Mouse (Mus musculus) right cerebral cortex, adult 18-20 months (tissue): ENCODE data around the gene Mgea5.
A peak's percentile ranks its signal among the peaks of the same experiment; 100 is the strongest.
"Not testable (repeated sequence)": the region's sequence is repeated elsewhere in the genome, so short reads cannot be mapped to it uniquely, and the experiment has no call there.

Experiments used
- DNase-seq: peaks from one replicate; pipeline ENCODE4 v3.0.0; 2022; ENCODE audit warnings: mixed read lengths

Mgea5 gene

DNA sequence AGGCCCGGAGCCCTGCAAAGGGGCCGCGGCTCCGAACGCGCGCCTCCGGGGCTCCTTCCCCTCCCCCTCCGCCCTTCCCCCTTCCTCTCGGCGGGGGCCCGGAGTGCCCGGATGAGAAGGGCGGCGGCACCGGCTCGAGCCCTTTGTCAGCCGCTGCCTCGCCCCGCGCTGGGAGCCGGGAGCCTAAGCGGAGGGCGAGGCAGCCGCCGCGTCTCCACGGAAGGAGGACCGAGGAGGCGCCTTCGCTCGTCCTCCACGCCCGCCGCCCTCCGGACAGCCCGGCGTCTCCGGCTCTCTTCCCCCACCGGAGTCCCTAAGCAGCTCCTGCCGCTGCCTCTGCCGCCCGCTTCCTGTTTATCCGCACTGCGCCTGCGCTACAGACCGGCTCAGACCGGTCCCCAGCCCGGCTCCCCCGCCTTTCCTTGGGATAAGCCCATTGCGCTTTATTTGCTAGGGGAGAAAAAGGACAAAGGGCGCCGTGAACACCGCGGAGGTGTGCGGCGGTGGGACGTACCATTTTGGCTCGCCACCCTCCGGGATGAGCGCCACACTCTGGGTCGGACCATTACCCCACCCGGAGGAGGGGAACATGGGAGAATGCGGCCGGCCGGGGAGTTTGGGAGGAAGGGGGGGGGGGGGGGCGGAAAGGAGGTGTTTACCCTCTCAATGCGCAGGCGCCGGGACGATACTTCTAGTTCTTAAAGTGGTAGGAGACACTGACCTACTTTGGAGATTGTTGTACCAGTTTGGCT lies at the start of gene Mgea5:
Gene Mgea5 (minus strand): TSS at position 657 of the 752 bp plus-strand sequence.
- DNase-seq: peak; percentile 99

DNA sequence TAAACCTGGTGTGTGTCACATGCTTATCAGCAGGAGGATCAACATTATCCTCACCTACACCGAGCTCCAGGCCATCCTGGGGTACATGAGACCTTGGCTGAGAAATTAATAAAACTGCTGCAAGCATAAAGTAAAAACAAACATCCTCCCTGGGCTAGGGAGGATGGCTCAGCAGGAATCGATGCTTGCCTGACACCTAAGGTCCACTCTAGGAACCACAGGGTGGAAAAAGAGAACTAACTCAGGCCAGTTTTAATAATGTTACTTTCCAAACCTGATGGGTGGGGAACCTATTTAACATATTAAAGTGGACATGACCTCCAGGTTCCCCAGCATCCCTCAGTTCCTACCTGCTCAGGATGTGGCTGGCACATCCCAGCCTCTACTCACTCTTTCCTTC lies 47.0 kb upstream of the Mgea5 start:
- no peak for DNase-seq

DNA sequence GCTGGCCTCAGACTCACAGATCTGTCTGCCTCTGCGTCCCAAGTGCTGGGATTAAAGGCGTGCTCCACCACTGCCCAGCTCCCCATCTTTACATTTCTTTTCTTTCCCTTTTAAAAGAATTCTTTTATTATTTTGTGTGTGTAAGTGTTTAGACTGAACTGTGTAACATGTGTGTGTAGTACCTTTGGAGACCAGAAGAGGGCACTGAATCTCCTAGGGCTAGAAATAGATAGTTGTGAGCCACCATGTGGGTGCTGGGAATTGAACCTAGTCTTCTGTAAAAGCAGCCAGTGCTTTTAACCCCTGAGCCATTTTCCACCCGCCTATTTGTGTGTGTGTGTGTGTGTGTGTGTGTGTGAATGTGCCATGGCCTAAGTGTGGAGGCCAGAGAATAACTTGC lies 44.1 kb upstream of the Mgea5 start:
- no peak for DNase-seq

DNA sequence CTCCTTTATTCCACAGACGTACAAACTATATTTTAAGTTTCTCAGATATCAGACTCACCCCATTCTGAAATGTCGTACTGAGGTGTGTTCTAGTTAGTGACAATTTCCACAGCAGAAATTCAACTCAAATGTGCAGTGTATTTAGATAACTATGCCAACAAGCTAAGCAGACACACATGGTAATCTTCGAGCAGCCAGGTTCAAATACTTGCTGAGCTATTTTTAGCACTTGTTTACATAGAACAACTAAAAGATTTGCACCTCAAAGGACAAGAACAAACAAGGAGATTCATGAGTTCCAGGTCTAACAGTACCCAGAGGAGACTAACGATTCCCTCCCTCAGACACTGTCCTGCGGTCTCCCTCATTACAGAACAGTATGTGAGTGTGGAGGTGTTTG lies 43.5 kb upstream of the Mgea5 start:
- no peak for DNase-seq

DNA sequence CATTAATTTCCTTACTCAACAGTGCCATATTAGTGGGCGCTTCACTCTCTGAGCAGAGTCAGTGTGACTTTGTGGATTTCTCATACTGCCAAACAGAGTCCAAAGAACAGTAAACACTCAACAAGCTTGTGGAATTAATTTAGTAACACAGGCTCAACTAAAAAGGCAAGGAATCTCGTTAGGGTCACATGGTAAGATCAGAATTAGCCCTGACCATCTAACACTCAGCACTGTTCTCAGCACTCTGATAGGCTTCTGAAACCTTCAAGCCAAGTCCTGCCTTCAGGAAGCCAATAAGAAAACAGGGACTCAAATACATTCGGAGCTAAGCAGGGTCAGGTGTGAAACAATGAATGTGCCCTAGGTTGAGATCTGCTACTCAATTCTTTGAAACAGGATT lies 42.5 kb upstream of the Mgea5 start:
- DNase-seq: no peak

GRCm38 (mm10) chr19:45821832-45822231 lies 38.2 kb upstream of the Mgea5 start:
- DNase-seq: no peak

DNA sequence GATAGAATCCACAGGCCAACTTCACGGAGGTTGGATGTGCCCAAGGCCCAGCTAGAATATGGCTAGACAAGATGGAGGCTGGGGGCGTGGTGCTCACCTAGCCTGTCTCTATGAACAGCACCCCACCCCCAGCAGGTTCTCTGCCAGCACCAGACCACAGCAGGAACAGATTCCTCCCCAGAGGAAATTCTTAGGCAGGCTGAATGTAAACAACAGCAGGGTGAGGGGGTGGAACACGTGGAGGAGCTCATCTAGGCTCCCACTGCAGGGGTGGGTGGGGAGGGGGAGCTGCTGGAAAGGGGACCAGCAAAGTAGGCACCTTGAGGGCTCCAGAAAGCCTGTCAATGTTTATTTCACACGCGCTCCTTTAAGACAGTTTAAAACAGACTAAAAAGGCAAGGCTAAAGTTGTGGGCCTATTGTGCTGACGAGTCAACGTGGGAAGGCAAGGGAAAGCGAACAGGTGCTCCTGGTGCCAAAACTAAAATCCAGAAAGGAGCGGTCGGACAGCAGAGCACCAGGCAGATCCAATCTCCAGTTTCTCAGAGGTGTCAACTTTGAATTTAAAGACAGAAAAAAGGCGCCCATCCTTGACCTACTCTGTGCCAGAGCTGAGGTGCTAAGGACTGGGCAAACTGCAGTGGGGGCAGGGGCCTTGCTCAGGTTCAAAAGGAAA lies 34.3 kb upstream of the Mgea5 start:
- peak; percentile 66 for DNase-seq

GRCm38 (mm10) chr19:45816727-45817126 lies 33.1 kb upstream of the Mgea5 start:
- DNase-seq: no peak

DNA sequence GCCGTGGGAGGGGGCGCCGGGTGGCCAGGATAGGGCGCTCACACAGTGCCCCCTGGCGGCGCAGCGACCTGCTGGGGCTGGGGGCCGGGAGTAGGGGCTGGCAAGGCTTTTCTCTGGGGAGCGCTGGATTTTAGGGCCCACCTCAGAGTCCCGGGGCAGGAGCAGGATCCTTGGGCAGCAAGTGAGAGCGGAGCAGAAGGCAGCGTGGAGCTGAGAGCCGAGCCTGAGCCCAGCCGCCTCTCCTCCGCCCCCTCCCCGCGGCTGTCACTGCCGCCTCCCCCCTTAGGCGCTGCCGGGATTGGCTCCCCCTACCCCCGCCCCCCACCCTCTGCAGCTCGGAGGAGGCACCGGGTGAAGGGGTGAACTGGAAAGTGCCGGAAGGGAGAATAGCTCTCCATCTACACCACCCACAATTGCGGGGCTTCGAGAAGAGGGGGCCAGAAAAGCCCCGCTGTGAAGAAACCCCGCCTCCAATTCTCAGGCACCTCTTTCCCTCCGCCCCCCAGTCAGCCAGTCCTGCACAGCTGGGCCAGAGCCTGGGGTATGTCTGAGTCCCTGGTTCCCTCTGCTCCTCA lies 32.3 kb upstream of the Mgea5 start, which contains the start of gene Kcnip2:
Gene Kcnip2 (minus strand): TSS at position 231 of the 575 bp plus-strand sequence.
- DNase-seq: peak; percentile 78

- no peak for DNase-seq
Measured at GRCm38 (mm10) chr19:45815170-45815569, 31.5 kb upstream of the Mgea5 start.

DNA sequence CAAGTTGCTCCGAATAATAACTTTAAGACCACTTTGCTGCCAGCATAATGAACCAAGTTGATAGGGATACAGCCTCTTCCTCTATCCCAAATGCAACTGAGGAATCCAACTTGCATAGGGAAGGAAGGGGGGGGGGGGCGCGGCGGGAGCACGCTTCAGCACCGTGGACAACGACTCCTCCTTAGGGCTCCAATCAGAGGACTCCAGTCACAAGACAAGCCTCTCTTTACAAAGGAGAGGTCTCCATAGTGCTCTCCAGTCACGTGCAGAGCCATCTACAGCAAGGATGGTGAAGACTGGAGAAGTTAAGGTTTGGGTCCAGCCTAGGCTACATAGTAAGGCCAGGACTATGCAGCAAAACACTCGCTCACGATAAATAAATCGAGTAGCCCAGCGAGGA lies 30.2 kb upstream of the Mgea5 start:
- no peak for DNase-seq

DNA sequence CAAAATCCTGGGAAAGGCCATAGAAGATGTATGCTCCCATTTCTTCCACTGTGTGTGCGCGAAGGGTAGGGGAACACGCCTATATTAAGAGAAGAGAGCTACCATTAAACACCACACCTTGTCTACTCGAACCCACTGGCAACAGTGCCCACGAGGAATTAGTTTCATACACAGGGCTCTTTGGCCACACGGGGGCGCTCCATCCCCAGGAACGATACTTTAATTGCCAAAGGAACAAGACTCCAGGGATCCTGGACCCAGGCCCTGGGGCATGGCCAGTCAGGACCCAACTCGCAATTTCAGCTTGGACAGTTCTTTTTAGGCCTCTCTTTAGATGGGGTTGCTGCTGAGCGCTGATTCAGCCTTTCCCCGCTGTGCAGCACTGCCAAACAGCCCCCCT lies 29.6 kb upstream of the Mgea5 start:
- peak; percentile 86 for DNase-seq

DNA sequence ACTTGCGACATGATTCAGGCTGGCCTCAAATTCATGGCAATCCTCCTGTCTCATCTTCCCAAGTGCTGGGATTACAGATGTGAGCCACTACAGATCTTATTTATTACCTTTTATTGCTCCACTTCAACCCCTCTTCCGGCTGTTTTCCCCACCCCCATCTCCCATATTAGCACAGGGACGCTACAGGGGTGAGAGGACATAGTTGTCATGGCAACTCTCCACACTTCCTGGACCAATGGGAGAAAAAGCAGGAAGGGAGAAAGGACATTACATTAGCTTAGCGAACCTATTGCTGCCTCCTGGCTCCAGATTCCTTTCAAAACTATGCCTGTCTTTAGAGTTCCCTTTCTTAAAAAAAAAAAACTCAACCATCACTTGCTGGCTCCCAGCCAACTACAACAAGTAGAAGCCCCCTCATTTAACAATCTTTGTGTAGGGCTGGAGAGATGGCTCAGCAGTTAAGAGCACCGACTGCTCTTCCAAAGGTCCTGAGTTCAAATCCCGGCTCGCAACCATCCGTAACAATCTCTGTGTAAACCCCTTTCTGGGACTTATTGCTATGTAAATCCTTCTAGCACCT lies 29.1 kb upstream of the Mgea5 start:
- no peak for DNase-seq

- no peak for DNase-seq
Measured at GRCm38 (mm10) chr19:45812115-45812514, 28.5 kb upstream of the Mgea5 start.

DNA sequence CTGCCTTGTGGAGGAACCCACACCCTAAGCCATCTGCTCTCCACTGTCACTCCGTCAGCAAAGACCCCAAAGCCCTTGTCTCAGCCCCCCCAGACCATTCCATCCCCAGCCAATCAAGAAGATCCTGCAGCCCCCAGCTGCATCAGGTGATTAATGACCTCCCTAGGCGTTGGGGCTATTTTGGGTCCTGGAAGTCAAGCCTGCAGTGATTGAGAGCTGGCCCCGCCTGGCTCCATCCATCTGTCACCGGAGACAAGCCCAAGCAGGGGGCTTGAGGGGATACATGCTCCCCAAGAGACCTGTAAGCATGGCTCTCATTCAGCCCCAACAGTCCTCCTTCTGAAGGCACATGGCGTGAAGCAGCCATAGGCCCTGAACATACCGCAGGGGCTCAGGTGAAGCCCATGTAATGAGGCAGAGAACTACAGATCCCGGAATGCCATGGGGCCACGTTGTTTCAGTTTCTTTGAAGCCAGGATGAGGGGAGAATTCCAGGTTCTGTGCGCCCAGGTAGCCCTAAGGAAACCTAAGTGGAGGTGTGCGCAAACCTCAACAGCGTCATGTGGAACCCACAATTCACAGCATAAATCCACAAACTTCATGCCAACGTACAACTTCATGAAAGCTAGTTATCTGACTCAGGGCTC lies 27.5 kb upstream of the Mgea5 start:
- DNase-seq: no peak

GRCm38 (mm10) chr19:45807732-45808131 lies 24.1 kb upstream of the Mgea5 start:
- DNase-seq: no peak

- not testable (repeated sequence) for DNase-seq
Measured at GRCm38 (mm10) chr19:45805817-45806216, 22.2 kb upstream of the Mgea5 start.

DNA sequence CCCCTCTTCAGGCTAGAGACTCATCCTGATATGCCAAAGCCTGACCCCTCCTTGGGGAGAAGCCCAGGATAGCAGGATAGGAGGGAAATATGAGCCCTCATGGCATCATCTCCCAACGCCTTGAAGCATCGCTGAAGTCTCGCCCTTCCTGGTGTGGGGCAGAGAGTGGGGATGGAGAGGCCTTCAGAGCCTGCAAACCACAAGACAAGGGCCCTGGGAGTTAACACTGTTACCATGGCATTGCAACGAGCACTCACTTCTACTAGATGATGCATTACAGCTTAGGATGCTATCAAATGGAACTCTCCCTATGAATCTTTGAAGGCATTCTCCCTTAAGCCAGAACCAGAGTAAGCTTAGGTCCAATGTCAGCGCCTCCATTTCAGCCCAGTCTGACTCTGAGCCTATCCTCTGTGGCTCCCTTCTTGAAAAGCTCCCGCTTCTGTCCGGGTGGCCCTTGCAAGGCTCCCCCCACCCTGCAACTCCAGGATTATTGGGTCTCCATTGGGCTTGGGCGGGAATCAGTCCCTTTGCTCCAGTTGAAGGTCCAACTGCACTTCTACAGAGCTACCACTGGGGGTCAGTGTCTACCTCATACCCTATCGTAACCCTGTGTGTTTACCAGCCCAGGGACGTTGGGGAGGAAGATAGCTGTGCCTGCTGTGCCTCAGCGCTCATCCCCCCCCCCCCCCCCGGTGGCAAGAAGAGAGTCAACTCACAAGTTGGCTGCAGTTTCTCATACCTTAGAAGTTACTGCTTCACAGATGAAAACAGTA lies 21.1 kb upstream of the Mgea5 start:
- DNase-seq: no peak

- DNase-seq: no peak
Measured at GRCm38 (mm10) chr19:45803408-45803807, 19.8 kb upstream of the Mgea5 start.

DNA sequence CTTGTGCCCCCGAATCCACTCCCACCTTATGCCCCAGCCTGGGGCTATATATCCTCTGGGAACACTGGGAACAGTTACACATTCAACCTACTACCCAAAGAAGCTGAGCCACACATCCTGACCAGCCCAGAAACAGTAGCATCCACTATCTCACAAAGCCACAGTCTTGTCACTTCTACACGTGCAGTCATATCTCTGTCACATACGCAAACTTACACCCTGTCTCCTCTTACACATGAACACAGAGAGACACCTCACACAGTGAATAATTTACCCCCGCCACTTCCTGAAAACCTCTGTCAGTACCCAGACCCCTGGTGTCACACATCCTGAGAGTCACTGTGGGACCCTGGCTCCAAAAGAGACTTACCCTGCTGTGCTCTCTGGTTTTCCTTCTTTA lies 19.1 kb upstream of the Mgea5 start:
- DNase-seq: no peak

GRCm38 (mm10) chr19:45796879-45797278 lies 13.2 kb upstream of the Mgea5 start:
- no peak for DNase-seq

DNA sequence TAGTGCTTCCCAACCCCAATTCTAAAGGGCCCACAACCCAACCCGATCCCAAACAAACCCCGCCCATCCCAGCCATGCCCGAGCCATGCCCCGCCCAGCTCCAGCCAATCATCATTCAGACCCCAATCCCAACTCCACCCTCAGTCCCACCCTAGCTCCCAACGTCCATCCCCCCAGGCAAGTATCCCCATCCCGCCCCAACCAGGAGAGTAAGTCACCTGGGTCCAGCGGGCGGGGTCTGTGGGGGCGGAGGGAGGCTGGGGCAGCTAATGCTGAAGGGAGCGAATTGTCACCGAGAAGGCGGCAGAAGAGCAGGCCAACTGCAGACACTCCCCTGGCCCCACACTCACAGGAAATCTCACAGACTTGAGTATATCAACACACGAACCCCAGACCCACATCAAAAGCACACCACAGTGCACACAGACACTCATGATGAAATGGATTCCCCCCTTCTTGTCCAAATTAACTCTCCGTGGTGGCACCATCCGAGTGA lies 12.5 kb upstream of the Mgea5 start:
- DNase-seq: no peak
